Mouse (Mus musculus) ES-E14 (cell line): ENCODE data around the gene Scai. TPM values are rescaled to one million over a fixed set of nuclear protein-coding genes. Genes with fewer than 3 reads are reported as not detected.

ENCODE experiments used
- DNase-seq: peaks from one replicate; pipeline ENCODE4 v3.0.0-alpha.2; 2013; ENCODE audit warnings: low read depth, low spot score
- H3K27ac ChIP-seq: 2 replicates; pipeline ENCODE4 v1.5.1; 2012; ENCODE audit warnings: low read depth, mild to moderate bottlenecking, low read length, moderate library complexity, mixed read lengths; ENCODE audit not compliant: poor library complexity, insufficient read depth, severe bottlenecking
- H3K36me3 ChIP-seq: 2 replicates; pipeline ENCODE4 v1.6.1; 2012; ENCODE audit warnings: mild to moderate bottlenecking, low read length, moderate library complexity, mixed read lengths; ENCODE audit not compliant: control insufficient read depth, poor library complexity, insufficient read depth, severe bottlenecking
- H3K4me1 ChIP-seq, 2 experiments: fragments of 150-350 bp in 1 of 2; sonication (generic) in 1 of 2; 2 replicates each; pipeline ENCODE4 v1.6.1; 2012; ENCODE audit warnings: low read length in 2 of 2, mild to moderate bottlenecking in 1 of 2, mixed read lengths in 1 of 2; ENCODE audit not compliant: control insufficient read depth in 2 of 2, insufficient read depth in 2 of 2, poor library complexity in 1 of 2
- H3K4me3 ChIP-seq, 2 experiments: fragments of 150-350 bp in 1 of 2; sonication (generic) in 1 of 2; 2 replicates each; pipeline ENCODE4 v1.5.1; 2012; ENCODE audit warnings: low read length in 2 of 2, low read depth in 1 of 2, mild to moderate bottlenecking in 1 of 2, mixed read lengths in 1 of 2; ENCODE audit not compliant: insufficient read depth in 1 of 2, poor library complexity in 1 of 2, severe bottlenecking in 1 of 2
- H3K9ac ChIP-seq: 2 replicates; pipeline ENCODE4 v1.6.1; 2012; ENCODE audit warnings: low read depth, mild to moderate bottlenecking, low read length, mixed read lengths; ENCODE audit not compliant: poor library complexity, insufficient read depth, severe bottlenecking
- H3K9me3 ChIP-seq: fragments of 150-350 bp; sonication (generic); 2 replicates; pipeline ENCODE4 v1.6.1; 2012; ENCODE audit warnings: low read depth, mild to moderate bottlenecking, low read length; ENCODE audit not compliant: control insufficient read depth, insufficient read depth
- CHD2 ChIP-seq: IDR thresholded peaks from 2 replicates; pipeline ENCODE4 v1.6.1; 2014; ENCODE audit warnings: mild to moderate bottlenecking, low read depth, low read length, inconsistent platforms
- HCFC1 ChIP-seq: IDR thresholded peaks from 2 replicates; pipeline ENCODE4 v1.6.1; 2012; ENCODE audit warnings: low read length, inconsistent platforms, borderline replicate concordance; ENCODE audit not compliant: insufficient read depth
- MAFK ChIP-seq: IDR thresholded peaks from 2 replicates; pipeline ENCODE4 v1.6.1; 2014; ENCODE audit warnings: mild to moderate bottlenecking, low read depth, low read length, inconsistent platforms; ENCODE audit not compliant: insufficient read depth
- ZC3H11A ChIP-seq: IDR thresholded peaks from 2 replicates; pipeline ENCODE4 v1.6.1; 2012; ENCODE audit warnings: low read depth, mild to moderate bottlenecking, inconsistent platforms, low read length, borderline replicate concordance
- ZNF384 ChIP-seq: IDR thresholded peaks from 2 replicates; pipeline ENCODE4 v1.6.1; 2012; ENCODE audit warnings: low read depth, low read length, inconsistent platforms
- in situ Hi-C, 2 experiments: fragments of 600-800 bp; cut with MboI; formaldehyde crosslinking; loops; one replicate each; pipeline ENCODE4 v1.15.1; 2025; ENCODE audit warnings: low sequenced_read_pairs in 2 of 2, inconsistent platforms in 1 of 2; ENCODE audit not compliant: unreplicated experiment in 2 of 2
- total RNA-seq: library from RNA; depleted of rRNA; stranded (reverse); fragments of 300-350 nt; gene quantifications from 2 replicates; pipeline ENCODE4 v1.2.3, GENCODE M21; 2012

Gene Scai
- total RNA-seq, 1 experiment, result 12.4 TPM

DNA sequence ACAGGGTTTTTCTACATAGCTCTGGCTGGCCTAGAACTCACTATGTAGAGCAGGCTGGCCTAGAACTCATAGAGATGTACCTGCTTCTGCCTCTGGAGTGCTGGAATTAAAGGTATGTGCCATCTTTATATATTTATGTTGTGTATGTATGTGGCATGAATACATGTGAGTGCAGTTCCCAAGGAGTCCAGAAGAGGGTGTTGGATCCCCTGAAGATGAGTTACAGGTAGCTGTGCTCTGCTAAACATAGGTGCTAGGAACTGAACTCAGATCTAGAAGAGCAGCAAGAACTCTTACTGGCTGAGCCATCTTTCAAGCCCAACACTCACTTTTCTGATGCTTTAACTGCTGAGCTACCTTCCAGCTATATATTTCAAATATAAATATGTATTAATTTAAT is 92.5 kb downstream of the Scai start:
- Histone ChIP-seq H3K36me3 (0 out of 2 replicates have a peak, but pooled peaks cover 2% of the 10 kb centered on the region), H3K4me3 (no peak overlapping the region), H3K9me3 (no peaks in the 10 kb centered on the region), H3K4me1 (no peaks in the 10 kb centered on the region), H3K27ac (no peak overlapping the region), H3K9ac (no peak overlapping the region)
- TF ChIP-seq ZC3H11A (peak; percentile 38; the same call in 1 of the 2 replicates), HCFC1 (no peak)
- DNase-seq, result peak; percentile 53
- in situ Hi-C loops, result no loop called here

DNA sequence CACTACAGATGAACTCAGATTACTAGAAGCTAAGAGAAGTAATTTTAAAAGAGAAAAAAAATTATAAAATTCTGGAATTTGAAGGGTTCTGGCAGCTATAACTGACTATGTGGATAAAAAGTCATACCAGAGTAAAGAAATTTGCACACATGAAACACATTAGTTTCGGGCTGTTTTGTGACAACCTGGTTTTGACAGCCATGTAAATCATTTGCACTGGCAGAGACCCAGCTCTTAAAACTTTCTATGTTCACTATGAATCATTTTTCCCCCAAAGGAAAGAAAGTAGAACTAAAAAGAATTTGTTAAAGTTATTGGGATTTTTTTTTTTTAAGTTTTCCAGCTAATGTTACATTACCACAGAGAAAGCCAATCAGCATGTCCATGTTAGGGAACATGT is 98.6 kb downstream of the Scai start:
- no peak overlapping the region for H3K27ac ChIP-seq
- 0 out of 2 replicates have a peak, but pooled peaks cover 2% of the 10 kb centered on the region for H3K36me3 ChIP-seq
- H3K9me3 ChIP-seq, result no peaks in the 10 kb centered on the region
- no peak overlapping the region for H3K9ac ChIP-seq
- no peak for DNase-seq
- no peak overlapping the region for H3K4me3 ChIP-seq
- TF ChIP-seq CHD2 (no peak), ZC3H11A (no peak), ZNF384 (no peak), HCFC1 (no peak), MAFK (no peak)
- no peaks in the 10 kb centered on the region for H3K4me1 ChIP-seq
- in situ Hi-C loops, result no loop called here

DNA sequence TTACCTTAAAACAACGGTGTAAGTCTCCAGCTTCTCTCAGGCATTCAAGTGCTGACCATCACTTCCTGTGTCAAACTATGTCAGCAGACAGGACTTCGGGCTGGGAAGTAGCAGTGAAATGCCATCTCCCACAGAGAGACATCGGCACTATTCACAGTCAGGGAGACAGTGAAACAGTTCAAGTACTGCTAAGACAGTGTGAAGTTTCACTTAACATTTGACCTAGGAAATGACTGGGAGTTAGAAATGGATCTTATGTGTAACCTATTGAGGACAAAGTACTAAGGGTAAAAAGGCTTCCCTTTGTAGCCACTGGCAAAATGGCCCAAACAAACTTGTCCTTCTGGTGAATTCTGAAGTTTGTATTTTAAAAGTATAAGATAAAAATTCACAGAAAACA is 107.8 kb downstream of the Scai start:
- TF ChIP-seq ZNF384 (no peak), CHD2 (no peak)
- Histone ChIP-seq H3K27ac (no peak overlapping the region), H3K9ac (no peak overlapping the region), H3K9me3 (no peaks in the 10 kb centered on the region), H3K36me3 (peaks cover 2% of the 10 kb centered on the region), H3K4me1 (no peaks in the 10 kb centered on the region), H3K4me3 (no peak overlapping the region)
- in situ Hi-C loops, result no loop called here
- DNase-seq, result no peak

DNA sequence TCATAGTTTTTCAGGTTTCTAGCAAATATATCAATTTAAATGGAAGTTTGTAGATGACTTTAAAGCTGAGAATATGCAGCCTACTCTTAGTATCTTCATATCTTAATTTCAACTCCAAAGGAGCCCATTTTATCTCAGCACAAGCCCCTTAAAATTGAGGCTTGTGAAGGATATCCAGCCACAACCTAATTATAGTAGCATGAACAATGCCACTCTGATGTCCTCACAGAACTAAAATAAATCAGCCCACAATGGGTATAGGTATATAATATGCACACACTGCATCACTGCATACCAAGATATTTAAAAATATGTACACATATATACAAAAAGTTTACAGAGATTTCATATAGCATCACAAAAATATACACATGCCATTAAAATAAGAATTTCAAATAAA is 119.9 kb downstream of the Scai start:
- Histone ChIP-seq H3K27ac (no peak overlapping the region), H3K9me3 (no peaks in the 10 kb centered on the region), H3K36me3 (no peaks in the 10 kb centered on the region), H3K9ac (no peak overlapping the region), H3K4me1 (peaks cover 0 to 3% of the 10 kb centered on the region in 2 experiments; a peak in 1 of 4 replicates), H3K4me3 (no peak overlapping the region)
- TF ChIP-seq ZC3H11A (no peak), ZNF384 (no peak), CHD2 (no peak), HCFC1 (no peak), MAFK (no peak)
- in situ Hi-C loops, result no loop called here
- no peak for DNase-seq

DNA sequence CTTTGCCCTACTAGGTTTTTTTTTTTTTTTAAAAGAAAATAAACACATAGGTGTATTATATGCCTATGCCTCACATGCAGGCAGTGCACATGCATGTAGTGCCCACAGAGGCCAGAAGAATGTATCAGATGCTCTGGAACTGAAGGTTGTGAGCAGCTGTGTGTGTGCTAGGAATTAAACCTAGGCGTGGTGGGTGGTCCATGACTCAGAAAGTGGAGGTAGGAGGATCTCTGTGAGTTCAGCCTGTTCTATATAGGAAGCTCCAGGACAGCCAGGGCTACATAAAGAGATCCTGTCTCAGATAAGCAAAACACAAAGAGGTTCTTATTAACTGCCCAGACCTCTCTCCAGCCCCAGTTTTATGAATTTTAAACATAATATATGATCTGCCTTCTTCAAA is 121.4 kb downstream of the Scai start:
- DNase-seq, result no peak
- no peak for TF ChIP-seq CHD2
- no peak for TF ChIP-seq ZNF384
- TF ChIP-seq MAFK, result no peak
- TF ChIP-seq ZC3H11A, result no peak
- no peak for TF ChIP-seq HCFC1
- peaks cover 0 to 3% of the 10 kb centered on the region in 2 experiments; a peak in 1 of 4 replicates for H3K4me1 ChIP-seq
- no peaks in the 10 kb centered on the region for H3K36me3 ChIP-seq
- H3K4me3 ChIP-seq, result no peak overlapping the region
- in situ Hi-C loops, result no loop called here
- no peak overlapping the region for H3K9ac ChIP-seq
- no peaks in the 10 kb centered on the region for H3K9me3 ChIP-seq
- no peak overlapping the region for H3K27ac ChIP-seq
